Mouse (Mus musculus): Measurements from ENCODE around the gene Elac2.

- TF ChIP-seq CTCF (IDR thresholded peaks at IDR 0.05; ENCODE audit: extremely low read depth, insufficient read length, insufficient replicate concordance, low read depth, low read length): no peak
- no peak for TF ChIP-seq POLR2A (IDR thresholded peaks at IDR 0.05; ENCODE audit: low read depth, low read length)
Observed at GRCm38 (mm10) chr11:64941193-64941592, 37.6 kb upstream of the Elac2 start.

Measured in small intestine, adult 2 months (tissue).